Mouse (Mus musculus): ENCODE results near the gene Smim17. TPM values are rescaled to one million over a fixed set of nuclear protein-coding genes. Genes with fewer than 3 reads are reported as not detected.

Smim17 gene
- 9.1 and 10.4 TPM in 2 replicates for polyA plus RNA-seq (2012; rRNA removed)

GRCm38 (mm10) chr7:6397996-6398975 is at the start of gene Smim17:
Smim17 (plus strand) TSS chr7:6398715.

GRCm38 (mm10) chr7:6363047-6363488 is 35.4 kb upstream of the Smim17 start, which contains the start of gene Zfp78:
Zfp78 (plus strand) TSS chr7:6363280.

GRCm38 (mm10) chr7:6383044-6383455 is 15.5 kb upstream of the Smim17 start, which contains the start of gene Zfp28:
Zfp28 (plus strand) TSS chr7:6383295.

GRCm38 (mm10) chr7:6410043-6410442 is 11.5 kb downstream of the Smim17 start, which contains the start of gene Gm20715:
Gm20715 (plus strand) TSS chr7:6410277.

GRCm38 (mm10) chr7:6438388-6438787 is 39.9 kb downstream of the Smim17 start, which contains the start of gene Olfr1344:
Olfr1344 (plus strand) TSS chr7:6438688.

GRCm38 (mm10) chr7:6455868-6456267 is 57.4 kb downstream of the Smim17 start, which contains the start of gene Olfr1336:
Olfr1336 (plus strand) TSS chr7:6456168.

GRCm38 (mm10) chr7:6466951-6467350 is 68.4 kb downstream of the Smim17 start, which contains the start of gene Olfr1346:
Olfr1346 (plus strand) TSS chr7:6467101.

Other genes starting within 250 kb of the Smim17 start
- 37.3 and 38.6 TPM in 2 replicates for gene Zfp787, start 242.7 kb upstream of the Smim17 start, polyA plus RNA-seq (2012; rRNA removed)
- gene Zfp444, start 226.5 kb upstream of the Smim17 start, polyA plus RNA-seq (2012; rRNA removed) = 62.6 and 66.3 TPM in 2 replicates
- not detected in 2 replicates for gene Galp, start 201.6 kb upstream of the Smim17 start, polyA plus RNA-seq (2012; rRNA removed)
- gene Zscan5b, start 176.4 kb upstream of the Smim17 start, polyA plus RNA-seq (2012; rRNA removed) = not detected in 2 replicates
- 0.35 and 0.43 TPM in 2 replicates for gene Epp13, start 146.0 kb upstream of the Smim17 start, polyA plus RNA-seq (2012; rRNA removed)
- 7.2 and 7.6 TPM in 2 replicates for gene Zfp667, start 112.1 kb upstream of the Smim17 start, polyA plus RNA-seq (2012; rRNA removed)
- gene Zfp583, start 67.4 kb upstream of the Smim17 start, polyA plus RNA-seq (2012; rRNA removed) = 12.9 and 13.1 TPM in 2 replicates
- gene Gm3854, start 55.0 kb upstream of the Smim17 start, polyA plus RNA-seq (2012; rRNA removed) = 4.1 and 4.4 TPM in 2 replicates
- gene Zfp78, start 35.4 kb upstream of the Smim17 start, polyA plus RNA-seq (2012; rRNA removed) = 3.8 and 4.1 TPM in 2 replicates
- gene Zfp28, start 15.4 kb upstream of the Smim17 start, polyA plus RNA-seq (2012; rRNA removed) = 18.0 and 18.3 TPM in 2 replicates
- 0.31 and 0.41 TPM in 2 replicates for gene Gm20715, start 11.6 kb downstream of the Smim17 start, polyA plus RNA-seq (2012; rRNA removed)
- 1.2 TPM in 2 replicates for gene Olfr1344, start 40.0 kb downstream of the Smim17 start, polyA plus RNA-seq (2012; rRNA removed)
- gene Olfr1336, start 57.5 kb downstream of the Smim17 start, polyA plus RNA-seq (2012; rRNA removed) = 0.04 TPM in 1 of 2 replicates, not detected in the other
- gene Olfr1346, start 68.4 kb downstream of the Smim17 start, polyA plus RNA-seq (2012; rRNA removed) = not detected in 2 replicates
- 0.01 TPM in 1 of 2 replicates, not detected in the other for gene Olfr5, start 88.2 kb downstream of the Smim17 start, polyA plus RNA-seq (2012; rRNA removed)
- gene Olfr1347, start 101.0 kb downstream of the Smim17 start, polyA plus RNA-seq (2012; rRNA removed) = not detected in 2 replicates
- not detected in 2 replicates for gene Olfr1348, start 110.0 kb downstream of the Smim17 start, polyA plus RNA-seq (2012; rRNA removed)
- 0.01 TPM in 1 of 2 replicates, not detected in the other for gene Olfr1349, start 124.2 kb downstream of the Smim17 start, polyA plus RNA-seq (2012; rRNA removed)
- gene Olfr1350, start 166.1 kb downstream of the Smim17 start, polyA plus RNA-seq (2012; rRNA removed) = not detected in 2 replicates

Measured in central nervous system, embryonic 18 days (tissue).